Mouse (Mus musculus) gastrocnemius, postnatal 25 days (tissue): ENCODE results near the gene Pebp1. TPM values are rescaled to one million over a fixed set of nuclear protein-coding genes. Genes with fewer than 3 reads are reported as not detected.
"Not testable (repeated sequence)": the region's sequence is repeated elsewhere in the genome, so short reads cannot be mapped to it uniquely, and the experiment has no call there.

Source experiments
- DNase-seq: peaks from one replicate; pipeline ENCODE4 v3.0.0; 2022
- long read RNA-seq, 2 experiments: library from polyadenylated mRNA; stranded (forward); transcript quantifications; one replicate each; pipeline ENCODE4 v2.0.0; 2021
- total RNA-seq, 2 experiments: library from RNA; stranded (reverse); gene quantifications; 1 replicate in 1 of 2; 2 replicates in 1 of 2; pipeline ENCODE4 v1.2.3; 2021

Gene Pebp1
- total RNA-seq, result 100 to 1,000 TPM; 289 to 323 TPM
- long read RNA-seq, experiment 1, transcript Pebp1-201 (4 exons, 1,240 nt), result major isoform, 531 of 570 reads
- long read RNA-seq, experiment 1, partial matches to known transcripts, result 10 of 570 reads
- long read RNA-seq, experiment 1, other reads (novel, unspliced or antisense), result 29 of 570 reads
- long read RNA-seq, experiment 2, transcript Pebp1-201 (4 exons, 1,240 nt), result major isoform, 540 of 565 reads
- long read RNA-seq, experiment 2, partial matches to known transcripts, result 4 of 565 reads
- long read RNA-seq, experiment 2, other reads (novel, unspliced or antisense), result 21 of 565 reads

DNA sequence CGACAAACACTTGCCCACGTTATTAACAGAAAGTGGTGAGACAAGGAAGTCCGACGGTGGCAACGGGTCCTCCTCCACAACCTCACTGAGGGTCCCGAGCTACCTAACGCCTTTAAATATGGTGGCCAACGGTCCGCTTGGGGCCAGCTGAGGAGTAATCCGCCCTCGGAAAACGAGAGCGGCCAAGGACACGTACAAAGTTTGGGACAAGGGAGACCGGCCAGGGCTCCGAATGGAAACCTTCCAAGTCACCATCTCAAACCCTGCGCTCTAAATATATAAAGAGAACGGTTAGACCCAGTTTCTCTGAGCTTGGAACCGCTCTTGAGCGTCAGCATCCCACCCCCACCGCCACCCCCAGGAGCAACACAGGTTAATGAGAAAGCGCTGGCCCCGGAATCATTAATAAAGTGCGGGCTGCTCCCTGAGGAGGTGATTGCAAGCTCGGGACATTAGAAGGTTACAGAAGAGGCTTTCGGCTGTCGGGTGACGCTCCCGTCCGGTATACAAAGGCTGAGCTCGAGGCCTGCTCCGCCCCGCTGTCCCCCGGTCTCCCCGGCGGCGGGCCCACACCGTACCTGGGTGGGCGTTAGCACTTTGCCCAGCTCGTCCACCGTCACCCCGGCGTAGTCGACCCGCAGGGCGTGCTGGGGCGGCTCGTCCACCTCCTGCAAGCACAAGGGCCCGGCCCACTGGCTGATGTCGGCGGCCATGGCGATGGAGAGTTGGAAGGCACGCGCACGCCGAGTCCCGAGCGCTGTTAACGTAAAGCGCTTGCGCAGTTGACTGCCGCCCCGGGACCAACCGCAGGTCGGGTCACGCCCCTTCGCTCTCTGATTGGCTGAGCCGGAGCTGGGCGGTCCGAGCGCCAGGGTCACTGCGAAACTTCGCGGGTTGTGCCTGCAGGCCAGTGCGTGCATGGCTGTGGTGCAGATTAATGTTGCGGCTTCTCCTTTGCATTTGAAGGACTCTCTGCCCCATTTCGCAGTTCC is at the start of gene Pebp1:
Gene Pebp1, minus strand, starts transcription at position 795 of the 992 bp plus-strand sequence.
- DNase-seq, result peak; percentile 95

GRCm38 (mm10) chr5:117330457-117330856 is 43.0 kb upstream of the Pebp1 start:
- DNase-seq, result no peak

DNA sequence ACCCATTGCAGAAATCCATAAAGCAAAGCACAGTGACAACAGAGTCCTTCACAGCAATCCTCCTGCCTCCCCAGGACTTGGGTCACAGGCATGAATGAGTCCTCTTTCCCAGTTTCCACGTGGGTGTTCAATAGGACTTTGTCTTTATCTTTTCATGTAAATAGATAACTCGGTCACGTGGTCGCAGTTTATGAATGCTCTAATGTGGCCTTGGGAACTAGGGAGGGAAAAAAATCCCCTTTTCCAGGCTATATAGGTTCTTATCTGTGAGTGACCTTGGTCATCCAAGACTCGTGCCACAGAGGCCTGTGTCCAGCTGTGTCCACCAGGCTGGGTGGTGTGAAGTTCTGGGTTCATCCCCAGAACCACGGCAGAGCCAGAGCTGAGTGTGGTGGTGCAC is 39.0 kb upstream of the Pebp1 start:
- DNase-seq, result no peak

- no peak for DNase-seq
Observed at GRCm38 (mm10) chr5:117323751-117324150, 36.3 kb upstream of the Pebp1 start.

DNA sequence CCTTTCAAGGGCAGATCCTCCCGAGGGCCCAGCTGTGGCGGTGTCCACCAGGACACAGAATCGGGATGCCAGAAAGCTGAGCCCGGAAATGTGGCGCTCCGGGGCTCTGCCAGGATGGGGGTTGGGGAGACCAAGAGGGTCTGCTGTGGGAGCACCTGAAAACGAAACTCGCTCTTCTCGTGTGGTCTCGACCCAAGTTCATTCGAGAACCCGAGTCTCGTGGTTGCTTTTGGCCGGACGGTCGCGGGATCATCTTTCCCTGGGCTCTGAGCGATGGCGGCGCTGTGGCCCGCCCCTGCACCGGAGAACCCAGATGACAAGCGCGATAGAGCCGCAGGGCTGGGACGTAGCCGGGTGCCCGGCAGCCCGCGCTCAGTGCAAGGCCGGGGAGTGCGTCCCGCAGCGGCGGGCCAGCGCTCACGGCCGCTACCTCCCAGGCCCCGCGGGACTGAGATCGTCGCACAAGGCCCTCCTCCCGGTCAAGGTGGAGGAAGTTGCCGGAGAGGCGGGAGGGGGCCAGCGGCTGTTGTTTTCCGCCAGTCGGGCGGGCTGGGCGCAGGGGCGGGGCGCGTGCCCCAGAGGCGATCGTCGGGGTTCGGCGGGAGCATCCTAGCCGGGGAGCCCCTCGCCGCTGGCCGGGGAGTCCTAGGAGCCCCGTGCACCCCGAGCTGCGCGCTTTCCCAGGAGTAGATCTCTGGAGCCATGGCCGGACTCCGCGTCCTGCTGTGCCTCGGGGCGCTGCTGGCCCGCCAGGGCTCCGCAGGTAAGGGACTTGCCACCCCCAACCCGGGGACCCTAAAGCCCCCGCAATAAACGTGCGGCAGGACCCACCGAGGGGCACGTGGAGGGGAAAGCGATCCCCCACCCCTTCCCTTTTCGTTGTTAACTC is 31.6 kb upstream of the Pebp1 start, which contains the start of gene Vsig10:
Gene Vsig10, plus strand, starts transcription at position 343 of the 889 bp plus-strand sequence.
- peak; percentile 74 for DNase-seq

DNA sequence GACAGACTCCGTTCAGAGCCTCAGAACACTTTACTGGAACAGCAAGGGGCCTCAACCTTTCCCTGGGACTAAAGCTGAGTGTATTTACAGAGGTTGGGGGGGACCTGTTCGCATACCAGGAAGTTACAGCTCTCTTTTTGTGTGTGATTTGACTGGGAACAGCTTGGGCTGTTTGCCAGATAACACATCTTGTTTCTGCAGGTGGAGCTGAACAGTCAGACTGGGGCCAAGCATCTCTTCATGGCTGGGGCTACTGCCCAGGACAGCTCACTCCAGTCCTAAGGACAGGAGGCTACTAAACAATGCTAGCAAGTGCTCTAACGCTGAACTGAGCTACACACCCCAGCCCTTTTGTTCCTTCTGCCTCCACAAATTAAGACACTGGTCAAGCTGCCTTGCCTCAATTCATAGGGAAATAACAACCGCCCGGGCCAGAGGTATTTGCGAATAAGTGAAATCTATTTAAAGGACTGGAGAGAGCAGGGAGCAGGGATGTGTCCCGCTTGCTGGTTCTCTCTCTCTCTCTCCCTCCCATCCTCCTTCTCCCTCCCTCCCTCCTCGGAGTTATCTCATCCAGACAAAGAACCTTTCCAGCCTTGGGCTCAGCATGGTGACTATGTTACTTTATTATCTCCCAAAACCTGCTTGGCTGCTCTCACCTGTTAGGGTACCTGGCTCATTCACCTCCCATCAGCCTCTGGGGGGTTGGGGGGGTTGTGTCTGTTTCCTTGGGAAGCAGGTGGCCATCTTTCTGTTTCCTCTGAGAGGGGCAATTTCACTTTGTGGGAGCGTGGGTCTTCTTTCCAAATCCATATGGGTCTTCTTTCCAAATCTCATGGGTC is 27.4 kb upstream of the Pebp1 start:
- no peak for DNase-seq

- DNase-seq, result no peak
Observed at GRCm38 (mm10) chr5:117313909-117314308, 26.5 kb upstream of the Pebp1 start.

DNA sequence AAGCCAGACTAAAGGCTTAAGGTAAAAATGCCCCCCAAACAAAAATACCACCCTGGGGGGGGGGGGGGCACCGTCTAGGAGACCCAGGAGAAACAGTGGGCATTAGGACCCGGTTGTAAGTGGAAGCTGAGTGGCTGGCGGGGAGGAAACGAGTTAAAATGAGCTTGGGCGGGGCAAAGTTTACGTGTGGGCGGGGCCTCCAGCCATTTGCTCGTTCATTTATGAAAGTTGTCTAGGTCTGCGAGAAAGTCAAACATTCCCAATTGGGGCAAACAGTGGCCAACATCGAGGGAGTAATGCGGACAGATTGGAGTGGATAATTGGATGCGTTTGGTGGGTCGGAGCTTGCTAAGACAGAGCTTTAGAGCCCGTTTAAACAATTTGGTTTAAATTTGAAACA is 26.0 kb upstream of the Pebp1 start:
- peak; percentile 35 for DNase-seq

GRCm38 (mm10) chr5:117307699-117308098 is 20.3 kb upstream of the Pebp1 start:
- DNase-seq, result peak; percentile 59

DNA sequence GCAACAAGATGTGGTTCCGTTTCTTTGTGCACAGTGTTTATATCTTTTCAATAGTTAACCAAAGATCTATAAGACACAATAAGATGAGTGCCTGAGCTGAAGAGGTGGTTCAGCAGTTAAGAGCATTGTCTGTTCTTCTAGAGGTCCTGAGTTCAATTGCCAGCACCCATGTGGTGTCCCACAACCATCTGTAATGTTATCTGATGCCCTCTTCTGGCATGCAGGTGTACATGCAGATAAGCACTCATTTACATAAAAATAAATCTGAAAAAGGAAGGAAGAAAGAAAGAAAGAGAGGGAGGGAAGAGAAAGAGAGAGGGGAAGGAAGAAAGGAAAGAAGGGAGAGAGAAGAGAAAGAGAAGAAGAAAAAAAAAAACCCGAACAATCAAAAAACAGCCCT is 19.4 kb upstream of the Pebp1 start:
- no peak for DNase-seq

DNA sequence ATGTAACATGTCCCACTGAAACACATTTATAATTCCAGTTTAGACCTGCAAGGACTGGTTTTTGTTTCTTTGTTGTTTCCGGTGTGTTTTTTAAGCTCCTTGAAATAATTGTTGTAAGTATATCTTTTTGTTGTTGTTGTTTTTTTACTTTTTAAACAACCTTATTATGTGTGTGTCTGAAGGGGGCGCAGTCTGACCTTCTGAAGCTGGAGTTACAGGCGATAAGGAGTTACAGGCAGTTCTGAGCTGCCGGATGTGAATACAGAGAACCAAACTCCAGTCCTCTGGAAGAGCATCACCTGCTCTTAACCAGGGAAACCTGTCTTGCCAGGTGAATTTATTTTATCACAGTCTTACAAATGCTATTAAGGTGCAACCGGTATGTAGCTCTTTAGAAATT is 18.3 kb upstream of the Pebp1 start:
- DNase-seq, result no peak

DNA sequence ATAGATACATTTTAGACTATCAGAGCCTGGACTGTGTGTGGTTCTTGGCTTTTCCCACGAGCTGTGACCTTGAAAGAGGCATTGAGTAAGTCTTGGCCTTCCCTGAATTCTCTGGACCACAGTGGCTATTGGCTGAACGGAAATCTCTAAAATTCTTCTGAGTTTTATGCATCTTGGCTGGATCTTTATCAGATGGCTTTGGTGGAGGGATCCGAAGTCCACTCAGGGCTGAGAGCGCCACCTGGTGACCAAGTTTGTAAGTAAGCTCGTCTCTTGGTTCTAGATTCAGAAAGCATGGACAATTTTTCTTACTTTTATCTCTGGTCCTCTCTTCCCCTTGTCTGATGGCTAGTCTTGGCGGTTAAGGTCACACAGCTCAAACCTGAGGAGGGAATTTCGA is 17.5 kb upstream of the Pebp1 start:
- DNase-seq, result peak; percentile 42

GRCm38 (mm10) chr5:117303691-117304579 is 16.5 kb upstream of the Pebp1 start:
- no peak for DNase-seq

GRCm38 (mm10) chr5:117302899-117303298 is 15.5 kb upstream of the Pebp1 start:
- no peak for DNase-seq

DNA sequence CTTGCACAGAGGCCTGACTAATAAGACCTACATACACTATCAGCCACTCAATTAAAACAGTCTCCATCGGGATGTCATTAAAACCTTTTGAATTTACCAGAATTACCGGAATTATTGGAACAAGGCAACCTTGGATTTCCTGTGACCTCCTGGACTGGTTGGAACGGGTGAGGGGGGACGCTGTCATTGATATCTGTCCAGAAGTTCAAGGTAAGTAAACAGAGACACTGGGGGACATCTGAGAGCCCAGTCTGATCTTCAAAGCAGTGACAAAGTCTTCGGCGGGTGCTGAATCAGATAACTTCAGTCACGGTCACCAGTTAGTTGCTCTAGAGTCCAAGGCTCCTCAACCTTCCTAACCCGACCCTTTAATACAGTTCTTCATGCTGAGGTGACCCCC is 7.6 kb upstream of the Pebp1 start:
- no peak for DNase-seq

DNA sequence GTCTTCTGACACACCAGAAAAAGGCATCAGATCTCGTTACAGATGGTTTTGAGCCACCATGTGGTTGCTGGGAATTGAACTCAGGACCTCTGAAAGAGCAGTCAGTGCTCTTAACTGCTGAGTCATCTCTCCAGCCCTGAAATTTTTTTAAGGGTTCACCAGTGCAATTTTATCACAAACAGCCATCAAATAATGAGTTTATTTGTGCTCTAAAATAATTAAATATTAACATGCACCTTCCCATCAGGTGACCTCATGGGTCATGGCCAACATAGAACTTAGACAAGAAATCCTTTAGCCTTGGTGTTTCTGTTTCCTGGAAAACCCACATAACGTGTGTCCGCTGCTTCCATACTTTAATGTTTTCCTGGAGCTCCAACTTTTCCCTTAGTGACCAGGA is 6.4 kb upstream of the Pebp1 start:
- not testable (repeated sequence) for DNase-seq

- DNase-seq, result no peak
Observed at GRCm38 (mm10) chr5:117292547-117292946, 5.1 kb upstream of the Pebp1 start.

DNA sequence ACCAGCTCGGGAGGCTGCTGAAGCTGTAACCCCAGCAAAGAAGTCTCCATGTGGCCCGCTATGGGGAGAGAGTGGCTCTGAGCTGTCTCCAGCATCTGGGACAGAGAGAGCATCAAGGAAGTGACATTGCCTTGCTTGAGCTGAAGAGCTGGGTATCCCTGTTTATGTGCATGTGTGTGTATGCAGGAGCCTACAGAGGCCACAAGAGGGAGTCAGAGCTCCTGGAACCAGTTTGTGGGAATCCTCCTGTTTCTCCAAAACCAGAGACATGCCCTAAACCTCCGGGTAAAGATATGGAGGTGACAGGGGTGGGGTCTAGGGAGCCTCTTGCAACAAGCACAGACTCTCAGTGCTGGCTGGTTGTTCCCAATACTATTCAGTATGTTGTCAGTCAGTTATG is 3.9 kb upstream of the Pebp1 start:
- DNase-seq, result no peak

- no peak for DNase-seq
Observed at GRCm38 (mm10) chr5:117290081-117290480, 2.7 kb upstream of the Pebp1 start.

GRCm38 (mm10) chr5:117289646-117290045 is 2.2 kb upstream of the Pebp1 start:
- no peak for DNase-seq
